Mouse (Mus musculus): ENCODE measurements at regions not wholly inside any gene's neighbourhood (a gene's known extent, or its start where the extent isn't known, plus 50 kb on each side); places are given as distances from the start of the nearest gene placed in this dataset.

DNA sequence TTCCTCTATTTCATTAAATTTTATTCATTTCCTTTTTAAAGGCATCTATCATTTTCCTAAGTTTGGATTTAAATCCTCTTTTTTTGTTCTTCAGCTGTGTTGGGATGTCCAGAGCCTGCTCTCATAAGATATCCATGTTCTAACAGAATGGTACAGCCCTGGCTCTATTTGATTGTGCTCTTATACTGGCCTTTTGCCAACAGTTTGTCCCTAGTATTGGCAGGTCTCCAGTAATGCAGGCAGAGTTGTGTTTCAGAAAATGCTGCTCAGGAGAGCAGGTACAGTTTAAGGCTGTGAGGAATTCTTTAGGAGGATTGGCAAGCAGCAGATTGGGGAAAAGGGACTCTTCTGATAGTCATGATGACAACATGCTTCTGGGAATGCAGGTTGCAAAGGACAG lies 797.1 kb upstream of the Slit2 start:
- no peak for ATAC-seq (replicated peaks; ENCODE audit: low read depth, poor library complexity, severe bottlenecking)

- no peak for ATAC-seq (replicated peaks; ENCODE audit: low read depth, poor library complexity, severe bottlenecking)
These were observed 780.6 kb upstream of the Slit2 start for GRCm38 (mm10) chr5:47202164-47202914.

DNA sequence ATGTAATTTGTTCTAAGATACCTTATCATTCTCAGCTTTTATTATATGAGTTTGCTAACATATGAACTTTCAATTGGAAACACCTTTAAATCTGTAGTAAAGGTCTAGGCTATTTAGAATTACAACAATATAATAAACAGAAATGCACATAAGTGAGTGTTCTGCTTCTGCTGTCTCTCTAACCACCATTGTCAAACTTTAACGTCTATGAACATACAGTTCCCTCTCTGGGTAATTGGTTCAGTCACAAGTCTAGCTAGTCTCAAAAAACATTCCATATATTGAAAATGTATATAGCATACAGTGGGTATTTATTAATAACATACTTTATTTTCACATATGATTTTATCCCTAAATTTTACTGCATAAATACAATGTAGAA lies 780.0 kb upstream of the Slit2 start:
- ATAC-seq (replicated peaks; ENCODE audit: low read depth, poor library complexity, severe bottlenecking), result no peak

- ATAC-seq (replicated peaks; ENCODE audit: low read depth, poor library complexity, severe bottlenecking), result no peak
These were observed 772.4 kb upstream of the Slit2 start for GRCm38 (mm10) chr5:47210542-47210941.

DNA sequence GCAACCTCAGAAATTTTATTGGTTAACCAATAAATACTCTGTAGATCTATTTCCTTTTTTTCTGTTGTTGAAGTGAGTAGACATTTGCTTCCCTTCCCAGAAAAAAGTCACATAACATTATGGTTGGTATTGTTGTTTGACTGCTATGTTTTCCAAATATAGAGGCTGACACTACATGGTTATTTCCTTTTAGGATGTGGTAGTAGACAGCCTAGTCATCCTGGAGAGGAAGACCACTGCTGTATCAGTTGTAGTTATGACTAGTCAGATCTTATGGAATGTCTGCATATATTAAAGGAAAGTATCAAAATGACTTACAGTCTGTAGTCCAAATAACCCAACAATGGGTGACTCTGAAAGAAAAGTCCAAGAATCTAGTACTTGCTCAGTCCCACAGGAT lies 767.5 kb upstream of the Slit2 start:
- ATAC-seq (replicated peaks; ENCODE audit: low read depth, poor library complexity, severe bottlenecking), result peak; percentile 79

DNA sequence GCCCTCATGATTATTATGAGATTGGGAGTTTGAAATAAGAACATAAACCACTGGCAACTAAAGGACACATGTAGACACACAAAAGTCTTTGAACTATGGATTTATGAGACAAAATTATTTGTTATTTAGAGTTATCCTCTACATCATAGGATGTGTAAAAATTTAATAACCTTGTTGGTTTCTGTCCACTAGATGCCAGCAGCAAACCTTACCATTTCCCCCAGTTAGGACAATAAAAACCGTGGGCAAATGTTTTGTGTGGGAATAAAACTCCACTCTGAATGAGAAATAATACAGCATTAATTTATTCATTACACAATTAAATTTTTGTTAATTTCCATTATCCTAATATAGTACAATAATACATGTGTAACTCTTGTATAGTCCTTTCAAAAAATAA lies 757.7 kb upstream of the Slit2 start:
- ATAC-seq (replicated peaks; ENCODE audit: low read depth, poor library complexity, severe bottlenecking), result no peak

- 0 out of 2 replicates have a peak, but pooled peaks have one; percentile 22 for ATAC-seq (replicated peaks; ENCODE audit: low read depth, poor library complexity, severe bottlenecking)
These were observed 746.8 kb upstream of the Slit2 start for GRCm38 (mm10) chr5:47236094-47236493.

GRCm38 (mm10) chr5:47240060-47240459 lies 742.9 kb upstream of the Slit2 start:
- no peak for ATAC-seq (replicated peaks; ENCODE audit: low read depth, poor library complexity, severe bottlenecking)

GRCm38 (mm10) chr5:47240586-47240985 lies 742.4 kb upstream of the Slit2 start:
- ATAC-seq (replicated peaks; ENCODE audit: low read depth, poor library complexity, severe bottlenecking), result no peak

DNA sequence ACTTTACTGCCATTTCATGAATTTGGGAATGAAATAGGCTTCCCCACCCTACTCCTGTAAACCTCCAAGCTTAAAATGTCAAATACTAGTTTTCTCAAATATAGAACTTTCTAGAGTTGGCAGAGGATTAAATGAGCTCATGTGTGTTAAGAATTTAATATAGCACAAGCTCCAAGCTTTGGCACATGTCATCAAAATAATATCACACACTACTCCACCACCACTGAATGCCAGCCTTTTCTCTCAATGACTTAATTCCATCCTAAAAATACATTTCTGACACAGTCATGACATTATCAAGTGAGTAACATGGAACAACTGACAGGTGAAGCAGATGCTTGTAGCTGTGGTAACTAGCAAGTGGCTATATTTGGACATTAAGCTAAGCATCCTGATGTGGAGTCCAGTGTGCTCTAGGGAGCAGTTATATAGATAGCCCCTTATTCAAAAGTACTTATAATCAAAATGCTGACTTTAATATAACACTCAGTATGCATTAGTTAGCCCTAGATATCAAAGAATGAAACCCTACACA lies 728.0 kb upstream of the Slit2 start:
- ATAC-seq (replicated peaks; ENCODE audit: low read depth, poor library complexity, severe bottlenecking), result no peak

- ATAC-seq (replicated peaks; ENCODE audit: low read depth, poor library complexity, severe bottlenecking), result no peak
These were observed 721.1 kb upstream of the Slit2 start for GRCm38 (mm10) chr5:47261658-47262411.

- ATAC-seq (replicated peaks; ENCODE audit: low read depth, poor library complexity, severe bottlenecking), result peak; percentile 78
These were observed 710.3 kb upstream of the Slit2 start for GRCm38 (mm10) chr5:47272642-47273041.

DNA sequence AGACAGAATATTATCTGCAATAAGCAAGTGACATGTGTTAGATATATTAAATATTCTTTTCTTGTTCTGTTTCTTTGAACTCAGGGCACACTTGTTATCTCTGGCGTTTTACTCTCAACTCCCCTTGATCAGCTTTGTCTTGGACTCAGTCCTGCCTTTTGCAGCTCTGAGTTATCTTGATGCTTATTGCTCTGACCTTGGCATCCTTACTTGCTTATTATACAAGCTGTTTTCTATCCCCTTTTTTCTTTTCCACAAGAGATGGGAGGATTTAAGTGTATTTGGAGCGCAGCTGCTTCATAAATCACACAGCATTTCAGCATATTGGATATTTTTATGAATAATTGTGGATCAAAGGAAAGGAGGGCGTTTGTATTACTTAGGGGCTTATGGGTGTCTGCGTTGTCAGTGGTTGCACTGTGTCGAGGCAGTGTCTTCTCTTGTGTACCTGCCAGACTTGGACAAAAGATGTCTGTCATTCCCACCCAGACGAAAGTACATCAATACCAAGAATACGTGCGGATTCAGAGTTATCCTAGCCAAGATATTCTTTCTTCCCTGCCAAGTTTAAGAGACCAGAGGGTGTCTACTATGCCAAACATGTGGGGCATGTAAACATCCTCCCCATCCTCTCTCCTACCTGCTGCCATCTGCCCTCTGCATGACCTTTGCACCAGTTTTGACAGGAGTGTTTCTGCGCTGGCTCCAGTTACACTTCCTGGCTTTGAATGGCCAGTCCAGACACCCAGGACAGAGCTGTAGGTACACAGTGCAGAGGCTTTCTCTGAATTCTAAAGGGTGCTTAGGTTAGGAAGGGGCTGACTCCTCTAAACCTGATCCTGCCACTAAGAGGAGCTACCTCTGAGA lies 709.3 kb upstream of the Slit2 start:
- no peak for ATAC-seq (replicated peaks; ENCODE audit: low read depth, poor library complexity, severe bottlenecking)

- peak; percentile 55 for ATAC-seq (replicated peaks; ENCODE audit: low read depth, poor library complexity, severe bottlenecking)
These were observed 708.7 kb upstream of the Slit2 start for GRCm38 (mm10) chr5:47274256-47274638.

GRCm38 (mm10) chr5:47276231-47277195 lies 706.4 kb upstream of the Slit2 start:
- peak; percentile 61 for ATAC-seq (replicated peaks; ENCODE audit: low read depth, poor library complexity, severe bottlenecking)

- no peak for ATAC-seq (replicated peaks; ENCODE audit: low read depth, poor library complexity, severe bottlenecking)
These were observed 703.3 kb upstream of the Slit2 start for GRCm38 (mm10) chr5:47279630-47280029.

GRCm38 (mm10) chr5:47299602-47300001 lies 683.3 kb upstream of the Slit2 start:
- ATAC-seq (replicated peaks; ENCODE audit: low read depth, poor library complexity, severe bottlenecking), result no peak

DNA sequence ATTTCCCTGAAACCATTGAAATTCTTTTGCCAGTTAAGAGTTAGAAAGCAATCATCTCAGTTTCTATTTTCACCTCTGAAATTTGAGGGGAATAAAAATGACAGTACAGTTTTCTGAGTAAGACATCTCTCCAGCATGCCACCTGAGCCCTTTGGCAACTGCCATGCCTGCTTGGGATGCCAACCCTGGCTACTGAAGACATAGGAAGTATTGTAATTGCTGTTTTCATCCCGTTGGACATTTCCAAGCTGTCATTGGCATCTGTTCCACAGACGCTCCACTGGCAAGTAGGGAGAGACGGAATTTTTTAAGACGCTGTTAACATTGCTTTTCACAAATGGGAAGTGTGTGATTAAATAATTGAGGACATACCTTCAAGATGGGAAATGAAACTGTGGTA lies 665.4 kb upstream of the Slit2 start:
- ATAC-seq (replicated peaks; ENCODE audit: low read depth, poor library complexity, severe bottlenecking), result no peak

- no peak for ATAC-seq (replicated peaks; ENCODE audit: low read depth, poor library complexity, severe bottlenecking)
These were observed 664.8 kb upstream of the Slit2 start for GRCm38 (mm10) chr5:47318147-47318546.
